Mouse (Mus musculus) frontal cortex, adult (tissue): Measurements from ENCODE around the gene Telo2.

Experiments used
- ATAC-seq: cut with Nextera tagmentation; 2 replicates; pipeline ENCODE4 v1.9.2; 2017; ENCODE audit warnings: mild to moderate bottlenecking, moderate library complexity, mixed read lengths; ENCODE audit not compliant: low TSS enrichment

Gene Telo2

DNA sequence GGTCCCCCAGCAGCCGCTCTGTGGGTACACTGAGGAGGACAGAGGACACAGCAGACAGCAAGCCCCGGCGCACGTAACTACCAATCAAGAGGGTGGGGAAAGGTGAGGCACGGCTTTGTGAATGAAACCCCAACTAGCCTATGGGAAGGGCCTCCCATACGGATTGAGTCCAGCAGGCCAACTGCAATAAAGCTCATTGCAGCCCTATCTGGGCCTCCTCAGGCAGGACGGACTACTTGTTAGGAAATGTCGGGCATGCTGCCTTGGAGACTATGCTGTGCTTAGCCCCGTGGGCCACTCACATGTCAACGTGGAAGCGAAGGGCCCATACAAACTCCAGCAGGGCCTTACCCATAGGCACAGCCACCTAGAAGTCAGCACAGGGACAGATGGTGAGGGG lies 14.4 kb downstream of the Telo2 start:
- ATAC-seq = no peak

DNA sequence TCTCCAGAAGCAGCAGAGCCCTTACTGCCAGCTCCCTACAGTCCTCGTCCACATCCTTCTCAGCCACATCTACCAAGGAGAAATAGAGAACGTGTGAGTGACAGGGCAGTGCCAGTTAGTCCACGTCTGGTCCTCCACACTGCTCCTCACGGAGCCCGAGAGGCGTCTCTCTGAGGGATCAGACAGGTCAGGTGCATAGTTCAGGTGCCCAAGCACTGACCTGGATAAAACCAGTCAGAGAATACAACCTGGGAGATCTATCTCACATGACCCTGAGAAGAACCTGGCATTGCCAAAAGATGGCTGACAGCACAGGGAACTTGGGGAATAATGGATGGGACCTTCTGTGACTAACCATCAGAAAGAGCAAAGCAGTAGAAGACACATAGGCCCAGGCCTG lies 15.7 kb downstream of the Telo2 start:
- ATAC-seq = no peak

DNA sequence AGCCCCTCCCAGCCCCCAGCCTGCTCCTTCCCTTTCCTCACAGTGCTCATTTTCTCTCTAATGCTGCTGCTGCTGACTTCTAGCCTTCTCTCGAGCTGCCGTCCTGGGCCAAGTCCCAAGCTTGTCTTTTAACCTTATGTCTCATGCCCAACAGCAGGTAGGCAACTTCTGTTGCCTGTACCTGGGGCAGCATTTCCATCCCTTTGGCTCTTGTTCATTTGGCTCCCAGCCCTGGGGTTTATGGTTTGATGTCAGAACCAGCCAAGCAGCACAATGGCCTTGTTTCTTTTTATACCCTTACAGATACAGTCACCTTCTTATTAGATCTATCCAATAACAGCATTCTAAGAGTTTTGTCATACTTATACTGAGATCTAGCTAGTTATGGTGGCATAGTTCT lies 19.5 kb downstream of the Telo2 start:
- no peak for ATAC-seq

DNA sequence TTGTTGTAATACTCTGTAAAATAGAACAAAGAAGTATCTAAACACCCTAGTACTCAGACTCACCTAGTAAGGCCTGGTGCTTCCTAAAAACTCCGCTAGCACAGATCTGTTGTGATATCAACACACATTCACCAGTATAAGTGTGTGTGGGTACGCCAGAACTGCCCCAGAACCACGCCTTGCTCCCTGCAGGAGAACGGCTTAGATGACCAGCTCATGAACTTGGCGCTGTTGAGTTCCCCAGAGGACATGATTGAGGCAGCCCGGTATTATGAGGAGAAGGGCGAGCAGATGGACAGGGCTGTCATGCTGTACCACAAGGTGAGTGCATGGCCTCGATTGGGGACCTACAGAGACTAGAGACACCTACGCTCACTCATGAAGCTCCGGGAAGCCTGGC lies 25.3 kb downstream of the Telo2 start:
- ATAC-seq = no peak

DNA sequence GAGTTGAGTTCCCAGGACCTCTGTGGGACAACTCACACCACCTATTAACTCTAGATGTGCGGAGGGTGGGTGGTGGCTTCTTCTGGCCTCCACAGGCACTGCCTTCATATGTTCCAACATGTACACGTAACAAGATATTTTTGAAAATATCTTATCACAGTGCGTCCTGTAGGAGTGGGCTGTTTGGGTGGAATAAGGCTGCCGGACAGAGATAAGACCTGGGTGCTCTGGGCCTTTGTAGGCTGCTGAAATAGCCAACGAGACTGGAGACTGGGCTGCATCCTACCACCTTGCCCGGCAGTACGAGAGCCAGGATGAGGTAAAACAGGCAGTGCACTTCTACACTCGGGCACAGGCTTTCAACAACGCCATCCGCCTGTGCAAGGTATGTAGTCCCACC lies 26.6 kb downstream of the Telo2 start:
- ATAC-seq = no peak

DNA sequence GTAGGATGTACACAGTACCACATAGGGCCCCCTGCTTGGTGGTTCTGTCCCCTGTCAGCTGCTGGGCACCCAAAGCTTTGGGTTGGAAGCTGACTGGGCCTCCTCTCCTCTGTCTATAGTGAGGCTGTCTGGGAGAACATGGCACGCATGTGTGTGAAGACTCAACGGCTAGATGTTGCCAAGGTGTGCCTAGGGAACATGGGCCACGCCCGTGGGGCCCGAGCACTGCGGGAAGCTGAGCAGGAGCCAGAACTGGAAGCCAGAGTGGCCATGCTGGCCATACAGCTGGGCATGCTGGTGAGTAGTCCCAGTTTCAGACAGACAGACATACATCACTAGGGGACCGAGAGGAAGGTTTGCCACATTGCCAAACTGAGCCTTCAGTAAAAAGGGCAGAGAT lies 29.0 kb downstream of the Telo2 start:
- no peak for ATAC-seq

DNA sequence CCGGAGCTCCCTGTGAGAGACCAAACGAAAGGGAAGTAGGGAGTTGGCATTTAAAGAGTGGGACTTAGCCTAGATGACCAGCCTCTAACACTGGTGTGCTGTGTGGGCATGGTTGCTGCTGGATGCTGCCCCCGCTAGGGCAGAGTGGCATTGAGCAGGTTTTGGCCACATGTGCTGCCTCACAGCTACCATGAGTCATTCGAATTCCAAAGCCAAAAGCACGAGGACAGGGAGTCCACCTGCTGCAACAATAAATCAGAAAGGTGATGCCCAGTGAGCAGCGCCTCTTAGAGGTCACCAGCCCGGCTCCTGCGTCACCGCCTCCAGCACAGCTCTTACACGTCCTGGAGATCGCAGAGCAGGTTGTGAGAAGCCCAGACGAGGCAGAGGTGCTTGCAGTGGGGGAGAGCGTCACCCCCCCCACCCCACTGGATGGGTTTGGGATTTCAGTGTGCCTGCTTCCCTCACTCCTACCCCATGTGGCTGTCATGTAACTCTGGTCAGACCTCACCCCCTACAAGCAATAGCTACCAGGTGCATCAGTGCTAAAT lies 30.9 kb downstream of the Telo2 start:
- no peak for ATAC-seq

DNA sequence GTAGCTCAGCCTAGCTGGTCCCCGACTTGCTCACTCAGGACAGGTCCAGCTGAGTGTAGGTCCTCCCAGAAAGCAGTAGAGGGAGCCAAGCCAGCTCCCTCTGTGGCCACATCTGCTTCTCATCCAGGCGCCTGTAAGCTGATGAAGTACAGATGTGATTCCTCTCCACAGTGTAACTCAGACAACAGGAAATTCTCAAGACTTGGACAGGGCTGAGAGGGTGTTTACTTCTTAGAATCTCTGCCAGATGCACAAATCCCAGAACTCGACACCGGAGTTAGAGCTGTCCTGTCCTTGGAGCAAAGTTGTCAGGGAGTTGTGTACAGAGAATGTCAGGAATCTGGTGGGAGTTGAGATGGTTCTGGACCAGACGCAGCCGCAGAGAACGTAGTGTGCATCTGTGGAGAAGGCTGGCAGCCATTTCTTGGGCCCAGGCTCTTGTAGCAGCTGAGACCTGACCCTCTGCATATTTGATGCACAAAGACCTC lies 32.3 kb downstream of the Telo2 start, which contains the start of gene Tmem204:
Tmem204 (minus strand) TSS at position 148 of the 488 bp plus-strand sequence.
- no peak for ATAC-seq

DNA sequence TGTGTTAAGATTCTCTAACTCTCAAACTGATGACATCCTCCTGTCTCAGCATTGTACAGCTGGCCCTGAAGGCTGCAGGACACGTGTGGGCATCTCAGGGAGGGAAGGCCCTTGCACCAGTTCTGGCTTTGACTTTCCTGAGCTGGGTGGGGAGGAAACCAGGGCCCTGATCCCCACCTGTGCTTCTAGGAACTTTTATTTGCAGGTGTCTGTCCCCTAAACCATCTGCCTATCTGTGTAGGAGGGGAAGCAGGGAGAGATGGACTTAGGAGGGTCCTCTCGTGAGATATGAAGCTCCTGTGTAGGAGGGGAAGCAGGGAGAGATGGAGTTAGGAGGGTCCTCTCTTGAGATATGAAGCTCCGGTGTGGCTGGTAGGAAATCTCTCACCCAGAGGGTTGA lies 32.9 kb downstream of the Telo2 start:
- no peak for ATAC-seq

DNA sequence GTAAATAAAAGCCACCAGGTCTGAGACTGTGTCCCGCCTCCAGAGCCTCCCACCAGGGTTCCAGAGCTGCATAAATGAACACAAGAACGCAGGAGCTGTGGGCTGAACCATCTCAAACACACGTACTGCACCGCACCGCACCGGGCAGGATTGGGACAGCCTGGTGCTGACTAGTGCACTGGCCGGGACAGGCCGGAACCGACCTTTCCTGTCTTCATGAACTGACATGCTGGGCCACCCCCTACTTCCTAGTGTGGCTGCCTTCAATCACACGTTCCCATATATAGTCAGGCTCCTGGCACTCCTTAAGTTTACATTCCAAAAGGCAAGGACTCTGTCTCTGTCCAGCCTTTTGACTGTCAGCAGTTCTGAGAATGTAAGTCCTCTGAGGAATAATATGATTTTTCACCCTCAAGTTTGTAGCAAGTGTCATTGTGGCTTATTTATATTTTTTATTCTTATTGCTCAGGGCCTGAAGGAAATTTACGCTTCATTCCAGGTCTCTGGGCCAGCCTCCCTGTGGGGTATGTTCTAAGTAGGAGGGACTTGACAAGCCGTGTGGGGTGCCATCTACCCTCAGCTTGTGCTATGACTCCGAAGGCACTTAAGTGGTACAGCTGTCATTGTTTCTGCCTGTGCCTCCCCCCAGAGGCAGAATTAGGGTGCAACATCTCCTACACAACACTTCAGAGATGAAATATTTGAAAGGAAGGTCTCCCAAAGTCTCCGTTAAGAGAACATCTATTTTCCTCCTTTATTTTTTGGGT lies 33.5 kb downstream of the Telo2 start:
- peak; percentile 72 for ATAC-seq

DNA sequence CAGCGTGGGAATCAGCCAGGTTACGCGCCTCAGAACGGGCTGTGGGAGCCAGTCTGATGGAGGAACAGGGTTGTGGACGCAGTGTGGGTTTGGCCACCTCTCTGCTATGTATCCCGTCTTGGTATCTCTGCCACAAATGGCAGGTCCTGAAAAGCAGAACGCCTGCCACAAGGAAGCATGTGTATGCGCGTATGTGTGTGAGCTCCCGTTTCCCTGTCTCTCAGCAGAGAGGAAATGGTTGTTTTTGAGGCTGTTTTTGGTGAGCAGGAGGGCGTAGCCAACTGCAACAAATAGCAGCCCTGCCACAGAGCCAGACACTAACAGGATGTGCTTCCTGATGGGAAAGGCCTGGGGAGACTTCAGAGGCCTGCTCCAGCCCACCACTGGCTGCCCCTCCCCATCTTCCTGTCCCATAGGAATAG lies 34.8 kb downstream of the Telo2 start:
- peak; percentile 10; the same call in 1 of the 2 replicates for ATAC-seq

DNA sequence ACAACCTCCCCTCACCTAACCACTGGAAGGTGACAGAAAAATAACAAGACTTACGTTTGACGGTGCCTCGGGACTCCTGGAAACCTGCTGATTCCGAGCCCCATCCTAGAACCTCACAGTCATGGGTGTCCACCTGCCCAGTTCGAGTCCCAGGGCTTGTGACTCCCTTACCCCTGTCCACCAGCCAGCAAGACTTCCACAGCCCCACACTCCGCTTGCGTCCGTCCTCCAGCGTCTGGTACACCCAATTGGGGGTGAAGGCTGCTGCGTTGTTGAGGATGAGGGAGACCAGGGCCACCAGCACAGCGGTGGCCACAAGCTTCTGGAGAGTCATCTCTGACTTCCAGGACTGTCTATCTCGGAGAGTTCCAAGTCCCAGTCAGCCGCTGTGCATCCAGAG lies 35.6 kb downstream of the Telo2 start:
- ATAC-seq = no peak

DNA sequence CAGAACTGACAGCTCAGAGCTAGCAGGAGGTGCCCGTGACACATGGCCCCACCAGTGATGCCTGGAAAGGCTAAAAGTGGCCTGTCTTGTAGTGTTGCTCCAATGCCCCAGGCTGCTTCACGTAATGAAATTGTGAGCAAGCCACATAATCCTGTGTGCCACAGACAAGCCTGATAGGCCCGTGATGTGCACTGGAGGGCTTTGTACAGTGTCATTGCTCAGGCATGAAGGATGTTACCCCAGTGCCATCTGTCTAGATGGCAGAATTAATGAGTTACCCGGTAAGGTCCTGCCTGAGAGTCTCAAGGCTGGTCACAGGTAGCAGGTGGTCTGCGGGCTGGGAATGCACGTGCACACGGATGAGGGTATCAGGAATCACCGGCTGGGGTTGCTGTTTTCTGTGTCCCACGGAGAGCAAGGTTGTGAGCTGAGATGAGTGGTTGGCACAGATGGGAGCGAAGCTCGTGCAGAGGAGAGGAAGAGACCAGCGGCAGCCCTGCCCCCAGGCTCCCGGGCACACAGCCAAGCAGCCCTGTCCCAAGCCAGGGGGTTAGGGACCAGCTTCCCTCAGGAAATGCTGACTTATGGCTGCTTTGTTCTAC lies 37.9 kb downstream of the Telo2 start:
- ATAC-seq = no peak

DNA sequence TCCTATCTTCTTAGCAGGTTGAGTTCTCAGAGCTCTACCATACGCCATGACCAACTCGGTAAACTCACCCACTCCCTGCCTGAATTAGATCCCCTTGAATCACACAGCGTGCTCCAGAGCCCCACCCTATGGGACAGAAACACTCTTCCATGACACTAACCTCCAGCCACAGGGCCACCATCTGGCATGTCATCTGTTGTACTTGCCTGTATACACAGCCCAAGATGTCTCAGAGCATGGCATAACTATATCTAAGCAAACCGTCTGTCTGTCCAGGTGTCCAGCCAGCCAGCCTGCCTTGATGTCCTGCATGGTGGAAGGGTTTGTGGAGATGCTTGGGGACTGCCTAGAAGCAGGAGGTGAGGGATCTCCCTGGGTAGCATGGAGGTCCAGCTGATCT lies 38.9 kb downstream of the Telo2 start:
- ATAC-seq = peak; percentile 41; the same call in 1 of the 2 replicates

DNA sequence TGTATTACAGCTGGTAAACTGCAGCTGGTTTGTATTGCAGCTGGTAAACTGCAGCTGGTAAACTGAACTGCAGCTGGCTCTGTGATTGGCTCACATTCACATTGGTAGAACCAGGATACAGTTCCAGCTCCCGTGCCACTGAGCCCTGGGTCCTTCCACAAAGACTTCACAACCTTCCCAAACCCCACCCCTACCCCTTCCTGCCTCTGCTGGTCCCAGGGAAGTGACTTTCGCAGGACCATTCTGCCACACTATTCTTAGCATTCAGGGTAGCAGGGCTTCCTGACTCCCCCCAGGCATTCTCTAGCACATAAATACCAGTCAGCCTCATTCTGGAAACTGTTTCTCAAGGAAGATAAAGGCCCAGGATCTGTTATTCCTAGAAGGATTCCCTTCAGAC lies 47.1 kb downstream of the Telo2 start:
- no peak for ATAC-seq

DNA sequence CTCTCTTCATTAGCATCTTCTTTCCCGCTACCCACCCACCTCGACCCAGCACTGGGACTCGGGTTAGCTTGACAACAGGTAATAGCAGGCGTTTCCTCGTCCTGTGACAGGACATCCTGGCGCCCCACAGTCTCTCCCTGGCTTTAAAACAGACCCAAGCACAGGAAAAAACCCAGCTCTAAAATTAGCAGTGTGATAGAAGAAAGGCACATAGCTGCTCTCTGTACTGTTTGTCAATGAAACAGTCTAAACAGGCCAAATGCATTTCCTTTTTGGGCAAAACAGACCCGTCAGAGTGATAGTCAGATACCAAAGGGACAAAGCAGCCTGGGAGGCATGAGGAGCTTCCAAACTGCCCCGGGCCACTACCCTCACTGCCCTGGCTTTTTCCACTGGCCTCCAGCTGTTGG lies 48.3 kb downstream of the Telo2 start:
- ATAC-seq = no peak

DNA sequence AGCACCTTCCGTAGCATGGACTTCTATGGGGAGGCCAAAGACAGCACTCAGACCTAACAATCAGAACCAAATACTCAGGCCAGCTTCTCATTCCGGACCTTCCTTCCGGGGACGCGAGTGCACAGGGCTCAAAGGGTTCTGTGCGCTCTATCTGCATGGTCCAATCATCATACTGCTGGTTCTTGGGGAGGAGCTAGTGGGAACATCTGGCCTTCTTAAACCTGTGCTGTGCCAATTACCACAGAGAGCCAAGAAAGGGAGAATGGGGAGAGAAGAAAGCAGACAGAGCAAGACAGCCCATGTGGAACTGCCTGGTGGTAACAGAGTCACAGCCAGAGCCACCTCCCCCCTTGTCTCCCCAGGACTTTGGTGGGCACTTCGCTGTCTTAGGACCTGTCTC lies 49.2 kb downstream of the Telo2 start:
- ATAC-seq = no peak

DNA sequence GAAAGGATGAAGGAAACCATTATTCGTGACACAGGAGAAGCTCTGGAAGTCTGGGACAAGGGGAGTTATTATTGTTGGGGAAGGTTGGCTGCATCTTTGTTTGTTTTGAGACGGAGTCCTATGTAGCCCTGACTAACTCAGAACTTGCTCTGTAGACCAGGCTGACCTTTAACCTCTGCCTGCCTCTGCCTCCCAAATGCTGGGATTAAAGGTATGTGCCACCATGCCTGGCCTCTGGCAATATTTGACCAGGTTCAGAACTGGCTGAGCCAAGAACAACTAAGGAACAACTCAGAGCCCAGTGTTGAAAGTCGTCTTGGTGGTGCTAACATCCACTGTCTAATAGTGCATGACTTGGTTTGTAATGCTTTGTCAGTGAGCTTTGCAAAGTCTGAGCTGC lies 50.6 kb downstream of the Telo2 start:
- no peak for ATAC-seq

DNA sequence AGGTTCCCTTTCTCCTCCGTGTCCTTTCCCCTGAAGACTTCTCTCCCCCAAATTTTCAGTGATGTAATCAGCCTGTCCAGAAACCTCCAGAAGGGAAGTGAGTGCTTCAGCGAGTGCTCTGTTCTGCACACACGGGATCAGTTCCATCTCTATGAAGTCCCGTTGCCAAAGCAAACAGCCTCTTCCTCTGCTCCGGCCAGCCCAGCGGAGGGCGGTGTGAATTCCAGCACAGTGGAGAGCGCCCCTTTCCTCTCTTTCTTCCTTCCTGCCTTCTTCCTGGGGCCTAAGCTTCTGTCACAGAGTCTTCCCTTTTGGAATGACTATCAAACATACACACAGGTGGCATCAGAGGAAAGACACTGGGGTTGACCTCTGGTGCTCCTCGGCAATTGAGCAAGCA lies 51.4 kb downstream of the Telo2 start:
- no peak for ATAC-seq

DNA sequence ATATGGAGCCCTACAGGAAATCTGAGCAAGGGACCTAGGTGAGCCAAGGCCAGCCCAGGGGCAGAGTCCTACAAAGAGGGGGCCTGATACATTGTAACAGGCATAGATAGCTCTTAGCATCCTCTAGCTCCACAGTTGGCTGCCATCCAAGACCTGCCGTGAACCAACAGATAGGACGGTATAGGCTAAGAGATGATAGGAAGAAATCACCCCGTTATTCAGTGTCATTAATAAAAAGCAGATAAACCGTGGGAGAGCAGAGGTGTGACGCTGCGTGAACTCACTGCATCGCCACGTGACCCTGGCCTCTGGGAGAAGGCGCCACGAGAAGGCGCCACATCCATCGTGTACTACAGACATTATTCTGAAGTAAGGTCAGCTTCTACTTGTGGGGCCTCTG lies 51.9 kb downstream of the Telo2 start:
- ATAC-seq = no peak

DNA sequence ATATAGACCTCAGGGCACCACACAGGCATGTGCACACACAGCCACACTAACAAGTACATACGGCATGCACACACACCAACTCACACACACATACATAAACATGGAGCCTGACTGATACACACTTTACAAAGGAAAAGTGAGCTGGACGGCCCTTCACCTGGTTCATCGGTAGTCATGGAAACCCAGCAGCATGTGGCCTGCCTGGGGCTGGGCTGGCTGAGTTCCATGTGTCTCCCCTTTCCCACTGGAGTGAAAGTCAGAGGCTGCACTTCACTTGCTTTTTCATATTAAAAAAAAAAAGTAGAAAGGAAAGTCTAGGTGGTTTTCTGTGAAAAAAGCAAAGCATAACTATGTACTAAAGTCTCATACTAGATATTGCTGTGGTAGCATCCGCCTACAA lies 52.5 kb downstream of the Telo2 start:
- ATAC-seq = no peak

DNA sequence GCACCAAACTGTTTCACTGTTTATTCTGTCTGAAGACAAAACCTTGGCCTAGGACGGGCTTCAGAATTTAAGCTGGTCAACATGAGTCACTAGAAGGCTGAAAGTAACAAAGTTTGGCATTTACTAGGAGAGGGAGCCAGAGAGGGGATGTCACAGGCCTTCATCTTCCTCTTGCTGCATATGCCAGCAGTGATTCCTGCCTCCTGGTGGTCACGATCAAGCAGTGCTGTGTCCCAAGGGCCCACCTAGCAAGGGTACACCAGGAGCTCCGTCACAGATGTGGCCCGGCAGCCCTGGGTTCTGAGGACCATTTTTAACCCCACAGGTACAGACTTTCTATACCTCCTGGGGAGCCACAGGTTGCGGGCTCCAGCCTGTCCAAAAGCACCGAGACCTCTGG lies 58.7 kb downstream of the Telo2 start:
- no peak for ATAC-seq

DNA sequence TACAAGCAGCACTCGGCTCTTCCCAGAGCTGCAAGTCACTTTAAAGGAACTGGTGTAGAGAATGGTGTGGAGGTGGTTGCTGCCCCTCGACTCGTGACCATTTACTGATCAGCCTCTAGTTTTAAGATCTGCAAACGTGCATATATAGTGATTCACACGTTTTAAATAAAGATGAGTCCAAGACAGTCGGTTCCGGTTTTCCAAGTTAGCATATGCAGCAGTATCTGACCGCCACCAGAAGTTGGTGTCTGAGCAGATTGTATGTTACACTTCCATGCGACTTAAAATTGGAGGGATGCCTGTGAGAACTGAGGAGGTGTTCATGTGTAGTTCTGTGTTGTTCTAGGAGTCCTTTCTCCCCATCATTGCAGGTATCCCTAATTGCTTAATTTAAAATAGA lies 62.5 kb downstream of the Telo2 start:
- ATAC-seq = peak; percentile 52; the same call in 1 of the 2 replicates
